ENCODE assay signal across 9 mouse cellular contexts in genomic region chr11:117127250-117127837, GRCm38 (mm10). TPM values are rescaled to one million over a fixed set of nuclear protein-coding genes. Genes with fewer than 3 reads are reported as not detected.
DNase-seq lines count a peak whose midpoint lies in the region; ATAC-seq lines count a peak whose summit lies in the region.
"Had no signal": no experiment of that assay in that cellular context is flagged by ENCODE, and none has a peak within 500 bp of the region (broad histone marks: within the 10 kb centered on the region; RNA-seq: fewer than 3 reads in every experiment).

No protein-coding gene starts in this region.

- 0 out of 2 replicates have a peak overlapping the region, but pooled peaks have one; percentile 1 for H3K27ac ChIP-seq in neural tube, embryonic 13.5 days (replicated peaks)
- peak overlapping the region; percentile 38 for H3K27ac ChIP-seq in liver, embryonic 16.5 days (ENCODE audit: low read length)

- intact Hi-C loops in gastrocnemius, postnatal 14 days (cut with DNase I; ENCODE audit: low total_unique reads), result no loop called here
- intact Hi-C loops in left cerebral cortex, postnatal 10 days (cut with DNase I), result no loop called here

- no peak overlapping the region for H3K4me2 ChIP-seq in neural tube, embryonic 13.5 days
- no peak overlapping the region for H3K4me2 ChIP-seq in liver, embryonic 16.5 days (ENCODE audit: low read depth, low read length)

- H3K4me1 ChIP-seq in neural tube, embryonic 13.5 days (replicated peaks), result peaks cover 58% of the 10 kb centered on the region
- H3K4me1 ChIP-seq in liver, embryonic 16.5 days (ENCODE audit: control insufficient read depth, low read depth, low read length), result peaks cover 8% of the 10 kb centered on the region

- no peaks in the 10 kb centered on the region for H3K9me3 ChIP-seq in neural tube, embryonic 13.5 days
- H3K9me3 ChIP-seq in liver, embryonic 16.5 days (replicated peaks; ENCODE audit: control insufficient read depth, low read length), result no peaks in the 10 kb centered on the region

- no peak overlapping the region for H3K9ac ChIP-seq in neural tube, embryonic 13.5 days
- H3K9ac ChIP-seq in liver, embryonic 16.5 days (ENCODE audit: low read depth, low read length), result no peak overlapping the region

- ATAC-seq in neural tube, embryonic 13.5 days (ENCODE audit: low read depth), result no peak
- no peak for ATAC-seq in liver, embryonic 16.5 days (ENCODE audit: low read depth)

- DNase-seq in gastrocnemius, postnatal 14 days, result peak; percentile 44
- DNase-seq in gastrocnemius, postnatal 25 days, result no peak
- DNase-seq in neural tube, embryonic 10.5 days (ENCODE audit: extremely low spot score, low spot score), result no peak
- DNase-seq in left cerebral cortex, postnatal 10 days (ENCODE audit: extremely low spot score in 1 of 2, low spot score in 2 of 2), result no peak
- DNase-seq in cerebellum, postnatal 36 days, result no peak
- DNase-seq in ovary, postnatal 14 days (ENCODE audit: low spot score), result no peak
- DNase-seq: kidney, postnatal 10 days had no signal

- 74% methylated on average over 13 of the region's 13 CpGs for WGBS in neural tube, embryonic 13.5 days
- 68% methylated on average over 13 of the region's 13 CpGs for WGBS in liver, embryonic 16.5 days (ENCODE audit: insufficient replicate concordance)

- H3K36me3 ChIP-seq in neural tube, embryonic 13.5 days, result 0 out of 2 replicates have a peak, but pooled peaks cover 6% of the 10 kb centered on the region
- no peaks in the 10 kb centered on the region for H3K36me3 ChIP-seq in liver, embryonic 16.5 days (ENCODE audit: control insufficient read depth, insufficient read depth)

- no peak overlapping the region for H3K4me3 ChIP-seq in neural tube, embryonic 13.5 days
- H3K4me3 ChIP-seq in liver, embryonic 16.5 days (ENCODE audit: low read depth, low read length), result no peak overlapping the region

- no peaks in the 10 kb centered on the region for H3K27me3 ChIP-seq in neural tube, embryonic 13.5 days
- H3K27me3 ChIP-seq in liver, embryonic 16.5 days (ENCODE audit: control insufficient read depth, insufficient read depth, low read depth, low read length), result no peaks in the 10 kb centered on the region

RNA-seq across cellular contexts. Expression of gene Sec14l1, which starts 12.4 kb away (rescaled TPM):
- 10 to 100 TPM; 58.1 to 58.7 TPM for total RNA-seq in gastrocnemius, postnatal 14 days (2021)
- 10 to 100 TPM; 40.7 to 45.1 TPM for total RNA-seq in gastrocnemius, postnatal 25 days (2021)
- polyA plus RNA-seq in neural tube, embryonic 13.5 days (2015; fragmentation: Nextera tagmentation; extraction: Ambion mirVana), result 57.6 and 67.0 TPM in 2 replicates
- polyA plus RNA-seq in liver, embryonic 16.5 days (2015; fragmentation: Nextera tagmentation; extraction: Ambion mirVana), result 18.4 and 19.3 TPM in 2 replicates
- total RNA-seq in left cerebral cortex, postnatal 10 days (2021), result 100 to 1,000 TPM; 144 to 145 TPM
